Mouse (Mus musculus) telencephalon, adult 2 months (tissue): ENCODE measurements around the gene Nt5e.

Experiments used
- DNase-seq: peaks from one replicate; pipeline ENCODE4 v3.0.0-alpha.2; 2011; ENCODE audit warnings: low read depth, low spot score

Gene Nt5e

DNA sequence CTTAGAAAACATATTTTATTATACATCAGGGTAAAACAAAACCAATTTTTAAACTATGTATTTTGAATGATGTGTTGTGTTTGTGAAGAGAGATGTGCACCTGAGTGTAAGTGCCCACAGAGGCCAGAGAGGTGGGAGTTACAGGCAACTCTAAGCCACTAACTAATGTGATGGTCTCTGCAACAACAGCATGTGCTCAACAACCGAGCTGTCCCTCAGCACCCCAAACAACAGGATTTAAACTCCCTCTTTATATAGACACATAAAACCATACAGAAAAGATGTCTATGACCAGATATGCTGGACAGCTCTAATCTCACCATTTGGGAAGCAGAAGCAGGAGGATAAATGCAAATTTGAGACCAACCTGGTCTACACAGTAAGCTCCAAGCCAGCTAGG is 53.5 kb downstream of the Nt5e start:
- no peak for DNase-seq

DNA sequence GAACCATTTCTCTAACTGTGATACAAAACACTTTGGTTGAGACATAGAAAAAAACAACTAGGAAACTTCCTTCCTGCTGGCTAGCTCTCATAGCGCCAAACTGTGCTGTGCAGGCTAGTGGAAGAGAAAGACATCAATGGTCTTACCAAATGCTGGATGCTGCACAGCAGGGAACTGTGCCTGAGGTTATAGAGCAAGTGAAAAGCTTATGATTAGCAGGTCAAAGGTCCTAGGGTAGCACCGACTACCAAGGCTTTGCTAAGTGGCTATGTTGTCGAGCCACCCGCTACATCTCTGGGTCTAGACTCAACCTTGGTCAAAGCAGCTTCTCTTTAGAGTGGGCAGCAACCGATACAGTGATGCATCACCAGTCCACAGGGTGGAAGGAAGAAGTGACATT is 61.8 kb downstream of the Nt5e start:
- DNase-seq, result no peak

DNA sequence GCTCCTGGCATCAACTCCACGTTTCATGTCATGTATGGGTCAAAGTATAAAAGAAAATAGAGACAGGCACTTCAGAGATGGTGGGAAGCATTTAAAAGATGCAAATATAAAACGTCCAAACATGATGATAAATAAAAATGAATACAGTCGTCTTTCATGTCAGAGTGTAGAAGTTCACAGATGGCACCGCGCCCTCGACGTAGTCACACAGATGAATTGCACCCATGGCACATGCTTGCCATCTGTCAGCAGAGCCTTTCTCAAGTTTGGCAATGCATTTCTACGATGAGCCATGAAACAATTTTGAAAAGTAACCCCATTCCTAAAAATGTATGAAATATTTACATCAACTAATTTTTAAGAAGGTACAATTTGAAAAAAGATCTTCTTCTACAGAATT is 67.9 kb downstream of the Nt5e start:
- no peak for DNase-seq

DNA sequence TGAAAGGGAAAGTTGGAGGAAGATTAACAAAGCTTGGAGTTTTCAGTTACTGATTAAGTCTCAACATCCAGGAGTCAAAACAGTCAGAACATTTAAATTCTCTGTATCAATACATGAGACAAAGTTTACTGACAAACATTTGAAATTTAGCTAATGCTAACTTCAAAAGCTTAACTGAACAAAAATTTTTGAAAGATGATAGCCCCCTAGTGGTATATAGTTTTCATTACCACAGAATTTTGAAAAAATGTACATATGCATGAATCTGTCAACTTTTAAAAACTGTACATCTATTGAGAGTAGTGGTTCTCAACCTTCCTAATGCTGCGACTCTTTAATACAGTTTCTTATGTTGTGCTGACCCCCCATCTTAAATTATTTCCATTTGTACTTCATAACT is 71.5 kb downstream of the Nt5e start:
- no peak for DNase-seq

DNA sequence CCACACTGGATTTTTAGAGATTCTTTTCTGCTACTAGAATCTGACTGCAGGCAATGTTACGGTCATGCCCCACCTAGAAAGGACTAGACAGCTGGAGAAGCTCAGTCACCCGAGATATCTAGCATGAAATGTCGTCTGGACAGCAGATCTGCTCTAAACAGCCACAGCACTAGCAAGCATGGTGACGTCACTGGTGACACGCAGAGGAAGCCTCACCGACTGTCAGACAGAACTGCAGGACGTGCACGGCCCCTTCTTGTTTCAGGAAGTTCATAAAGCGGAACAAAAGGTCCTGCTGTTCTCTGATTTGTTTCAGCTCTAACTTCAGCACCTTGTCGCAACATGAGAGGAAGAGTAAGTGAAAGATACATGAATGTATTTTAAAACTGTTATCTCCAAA is 77.1 kb downstream of the Nt5e start:
- DNase-seq, result peak; percentile 28

DNA sequence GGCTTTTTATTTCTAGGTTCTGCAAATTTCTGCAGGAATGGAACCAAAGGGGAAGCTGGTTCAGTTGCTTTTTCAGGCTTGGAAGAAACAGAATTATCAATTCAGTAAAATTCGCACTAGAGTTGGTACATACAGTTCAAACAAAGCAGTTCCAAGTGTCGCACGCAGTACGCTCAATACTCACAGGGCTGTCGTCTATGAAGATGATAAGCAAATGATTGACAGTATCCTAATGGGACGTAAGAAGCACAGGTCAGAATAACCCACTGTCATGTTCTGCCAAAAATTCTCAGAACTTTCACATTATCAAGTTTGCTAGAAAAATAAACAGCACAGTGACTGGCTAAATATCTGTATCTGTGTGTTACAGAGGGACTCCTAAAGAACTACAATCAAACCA is 77.5 kb downstream of the Nt5e start:
- no peak for DNase-seq

DNA sequence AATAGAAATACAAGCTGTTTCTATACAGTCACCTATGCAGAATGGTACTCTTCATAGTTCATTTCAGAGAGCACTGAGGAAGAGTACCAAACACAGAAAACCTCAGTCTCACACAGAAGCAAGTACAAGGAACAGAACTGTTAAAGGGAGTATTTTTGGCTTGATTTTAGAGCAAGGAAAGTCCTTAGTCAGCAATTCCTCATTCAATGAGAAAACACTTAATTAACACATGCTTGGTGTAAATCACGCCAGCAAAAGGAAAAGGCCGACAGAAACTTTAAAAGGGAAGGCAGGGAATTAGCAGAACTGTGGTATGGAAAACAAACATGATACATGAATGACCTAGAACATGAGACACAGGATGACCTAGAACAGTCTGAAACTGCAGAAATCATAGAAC is 83.0 kb downstream of the Nt5e start:
- no peak for DNase-seq

DNA sequence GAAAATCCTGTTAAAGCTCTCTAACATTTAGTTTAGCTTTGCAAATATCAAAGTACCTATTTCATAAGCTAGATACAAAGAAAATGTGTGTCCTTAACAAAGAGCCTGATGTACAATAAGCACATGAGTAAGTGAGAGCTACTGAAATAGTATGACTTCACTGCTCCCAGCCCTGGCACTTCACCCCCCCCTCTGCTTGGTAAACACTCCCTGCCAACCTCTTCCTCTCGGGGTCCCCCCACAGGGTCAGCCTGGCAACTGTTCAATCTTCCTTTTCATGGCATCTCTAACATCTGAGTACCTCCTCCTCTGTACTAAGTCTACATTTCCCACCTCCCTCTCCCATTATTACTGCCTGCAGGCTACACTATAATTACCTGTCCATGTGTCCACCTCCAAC is 89.8 kb downstream of the Nt5e start:
- DNase-seq, result no peak
